Mouse (Mus musculus): ENCODE measurements around the gene Serpina3g.
"Not testable (repeated sequence)": the region's sequence is repeated elsewhere in the genome, so short reads cannot be mapped to it uniquely, and the experiment has no call there.

Serpina3g gene

DNA sequence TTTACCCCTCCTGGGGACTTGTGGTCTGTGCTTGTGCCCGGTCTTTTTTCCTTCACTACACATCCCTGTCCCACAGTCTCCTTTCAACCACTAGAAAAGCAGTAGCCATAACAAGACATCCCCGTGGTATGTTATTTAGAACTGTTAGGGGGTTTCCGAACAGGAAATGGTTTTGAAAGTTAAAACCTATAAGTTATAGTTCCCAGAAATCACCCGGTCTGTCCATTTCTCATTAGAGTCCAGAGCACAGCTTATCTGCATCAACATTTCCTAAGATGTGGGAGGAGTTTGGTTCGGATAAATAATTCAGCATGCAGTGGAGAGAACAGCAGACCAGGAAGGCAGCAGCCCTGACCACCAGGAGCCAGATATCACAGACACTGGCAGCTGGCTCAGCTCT, at the start of gene Serpina3g:
Gene Serpina3g, plus strand, starts transcription at position 331 of the 400 bp plus-strand sequence.
- DNase-seq (ENCODE audit: low read depth, low spot score) = peak; percentile 46
- H3K27me3 ChIP-seq (ENCODE audit: control insufficient read depth, insufficient read depth, low read length, poor library complexity, severe bottlenecking) = no peaks in the 10 kb centered on the region
- H3K36me3 ChIP-seq (ENCODE audit: control insufficient read depth, insufficient read depth, low read length, poor library complexity, severe bottlenecking) = 0 out of 2 replicates have a peak, but pooled peaks cover 6% of the 10 kb centered on the region

DNA sequence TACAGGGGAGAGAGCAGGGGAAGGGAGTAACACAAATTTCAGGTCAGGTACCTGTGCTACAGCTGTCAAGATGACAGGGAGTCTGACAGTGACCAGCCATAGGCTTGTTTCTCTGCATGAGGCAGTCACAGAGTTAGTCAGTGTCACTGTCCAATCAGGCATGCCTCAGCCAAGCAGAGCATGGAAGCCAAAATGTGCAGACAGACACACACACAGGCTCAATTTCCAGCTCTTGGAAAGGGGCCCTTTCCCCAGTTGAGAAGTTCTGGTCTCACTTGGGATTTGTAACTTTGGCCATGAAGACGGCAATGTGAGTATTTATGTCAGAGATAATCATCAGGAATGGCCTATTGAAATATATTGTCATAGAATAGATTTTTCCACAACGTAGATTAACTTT, 46.8 kb upstream of the Serpina3g start:
- DNase-seq (ENCODE audit: low read depth, low spot score) = no peak
- H3K27me3 ChIP-seq (ENCODE audit: control insufficient read depth, insufficient read depth, low read length, poor library complexity, severe bottlenecking) = no peaks in the 10 kb centered on the region
- no peaks in the 10 kb centered on the region for H3K36me3 ChIP-seq (ENCODE audit: control insufficient read depth, insufficient read depth, low read length, poor library complexity, severe bottlenecking)

DNA sequence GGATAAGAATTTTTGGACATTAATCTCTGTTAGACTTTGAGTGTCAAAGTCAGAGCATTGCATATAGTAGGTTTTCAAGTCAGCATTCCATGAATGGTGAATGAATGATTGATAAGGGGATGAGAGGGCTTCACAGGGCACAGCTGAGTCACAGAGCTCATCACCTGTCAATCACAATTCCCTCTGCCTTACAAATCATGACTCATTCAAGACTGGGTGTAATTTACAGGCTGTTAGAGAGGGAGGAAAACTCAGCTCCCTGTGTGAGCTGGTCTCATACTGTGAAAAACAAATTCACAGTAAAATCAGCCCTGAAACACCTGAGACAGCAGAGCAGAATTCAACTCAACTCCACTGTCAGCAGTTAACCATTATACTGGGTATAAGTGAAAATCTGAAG, 45.2 kb upstream of the Serpina3g start:
- DNase-seq (ENCODE audit: low read depth, low spot score) = no peak
- no peaks in the 10 kb centered on the region for H3K27me3 ChIP-seq (ENCODE audit: control insufficient read depth, insufficient read depth, low read length, poor library complexity, severe bottlenecking)
- no peaks in the 10 kb centered on the region for H3K36me3 ChIP-seq (ENCODE audit: control insufficient read depth, insufficient read depth, low read length, poor library complexity, severe bottlenecking)

DNA sequence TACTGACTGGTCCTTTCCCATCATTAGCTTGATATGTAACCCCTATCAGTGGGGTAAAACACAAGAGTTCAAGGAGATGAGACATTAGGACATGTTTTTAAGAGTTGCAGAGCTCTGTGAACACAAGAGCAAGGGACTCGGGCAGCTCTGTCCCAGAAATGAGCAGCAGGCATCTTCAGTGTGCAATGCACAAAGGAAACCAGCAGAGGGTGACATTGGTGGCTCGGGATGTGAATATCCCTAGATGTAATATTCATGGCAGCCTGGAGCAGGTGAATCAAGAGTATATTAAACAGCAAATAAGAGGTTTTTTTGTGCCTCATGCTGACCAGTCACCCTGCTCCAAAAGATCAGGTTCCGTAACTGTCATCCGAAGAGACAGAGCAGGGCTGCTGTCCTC, 26.9 kb upstream of the Serpina3g start:
- Histone ChIP-seq H3K27me3 (ENCODE audit: control insufficient read depth, insufficient read depth, low read length, poor library complexity, severe bottlenecking) (no peaks in the 10 kb centered on the region), H3K36me3 (ENCODE audit: control insufficient read depth, insufficient read depth, low read length, poor library complexity, severe bottlenecking) (no peaks in the 10 kb centered on the region)
- DNase-seq (ENCODE audit: low read depth, low spot score) = no peak

DNA sequence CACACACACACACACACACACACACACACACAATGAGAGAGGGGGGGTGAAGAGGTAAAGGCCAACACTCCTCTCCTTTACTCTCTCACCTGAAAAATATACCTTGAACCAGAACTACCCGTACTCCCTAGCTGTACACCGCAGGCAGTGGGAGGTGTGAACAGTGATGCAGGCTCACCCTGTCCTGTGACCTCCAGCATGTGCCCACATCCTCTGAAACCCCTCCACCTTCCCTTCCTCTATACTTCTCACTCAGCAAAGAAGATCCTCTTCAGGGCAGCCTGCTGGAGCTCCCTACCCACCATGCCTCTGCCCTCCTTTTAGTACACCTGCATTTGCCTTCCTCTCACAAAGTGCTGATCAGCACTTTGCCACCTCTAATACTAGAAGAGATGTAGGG, 26.2 kb upstream of the Serpina3g start:
- H3K27me3 ChIP-seq (ENCODE audit: control insufficient read depth, insufficient read depth, low read length, poor library complexity, severe bottlenecking) = no peaks in the 10 kb centered on the region
- no peaks in the 10 kb centered on the region for H3K36me3 ChIP-seq (ENCODE audit: control insufficient read depth, insufficient read depth, low read length, poor library complexity, severe bottlenecking)
- peak; percentile 10 for DNase-seq (ENCODE audit: low read depth, low spot score)

DNA sequence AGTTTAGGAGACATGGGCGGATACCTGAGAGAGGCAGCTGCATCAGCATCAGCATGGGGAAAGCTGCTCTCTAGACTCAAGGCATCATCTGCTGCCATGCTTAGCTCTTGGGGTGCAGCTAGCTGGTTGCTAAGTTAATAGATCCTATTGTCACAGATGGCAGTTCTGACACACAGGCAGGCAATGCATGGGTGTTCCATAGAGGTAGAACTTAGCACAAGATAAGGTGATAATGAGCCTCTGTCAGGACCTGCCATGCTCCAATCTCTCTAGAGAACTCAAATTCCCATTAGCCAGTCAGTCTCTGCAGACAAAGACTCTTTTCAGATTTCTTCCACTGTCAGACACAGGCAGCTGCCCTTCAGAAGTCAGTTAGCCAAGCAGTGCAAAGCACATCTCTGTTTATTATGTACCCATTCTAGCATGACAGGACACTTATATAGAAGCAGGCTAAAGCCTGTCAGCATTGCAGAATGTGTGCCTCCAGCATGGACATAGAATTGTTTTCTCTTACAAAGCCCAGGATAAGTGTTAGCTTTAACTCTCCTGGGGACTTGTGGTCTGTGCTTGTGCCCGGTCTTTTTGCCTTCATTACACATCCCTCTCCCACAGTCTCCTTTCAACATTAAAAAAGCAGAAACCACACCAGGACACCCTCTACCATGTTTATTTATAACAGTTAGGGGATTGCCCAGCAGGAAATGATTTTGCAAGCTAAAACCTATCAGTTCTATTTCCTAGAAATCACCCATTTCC, 22.2 kb upstream of the Serpina3g start:
- Histone ChIP-seq H3K27me3 (ENCODE audit: control insufficient read depth, insufficient read depth, low read length, poor library complexity, severe bottlenecking) (no peaks in the 10 kb centered on the region), H3K36me3 (ENCODE audit: control insufficient read depth, insufficient read depth, low read length, poor library complexity, severe bottlenecking) (no peaks in the 10 kb centered on the region; the same call in 1 of the 2 replicates)
- peak; percentile 38 for DNase-seq (ENCODE audit: low read depth, low spot score)

DNA sequence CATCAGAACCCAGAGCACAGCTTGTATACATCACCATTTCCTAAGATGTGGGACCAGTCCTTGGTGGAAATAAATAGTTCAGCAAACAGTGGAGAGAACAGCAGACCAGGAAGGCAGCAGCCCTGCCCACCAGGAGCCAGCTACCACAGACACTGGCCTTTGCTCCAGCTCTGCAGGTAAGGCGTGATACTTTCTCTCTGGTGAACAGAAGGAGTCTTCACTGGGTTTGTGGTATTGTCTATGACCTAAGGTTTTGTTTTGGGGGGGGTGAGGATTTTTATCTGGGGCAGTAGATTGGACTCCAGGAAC, 21.6 kb upstream of the Serpina3g start, which contains the start of gene Serpina3f:
Gene Serpina3f, plus strand, starts transcription at position 100 of the 309 bp plus-strand sequence.
- no peaks in the 10 kb centered on the region for H3K27me3 ChIP-seq (ENCODE audit: control insufficient read depth, insufficient read depth, low read length, poor library complexity, severe bottlenecking)
- no peak for DNase-seq (ENCODE audit: low read depth, low spot score)
- H3K36me3 ChIP-seq (ENCODE audit: control insufficient read depth, insufficient read depth, low read length, poor library complexity, severe bottlenecking) = no peaks in the 10 kb centered on the region; the same call in 1 of the 2 replicates

DNA sequence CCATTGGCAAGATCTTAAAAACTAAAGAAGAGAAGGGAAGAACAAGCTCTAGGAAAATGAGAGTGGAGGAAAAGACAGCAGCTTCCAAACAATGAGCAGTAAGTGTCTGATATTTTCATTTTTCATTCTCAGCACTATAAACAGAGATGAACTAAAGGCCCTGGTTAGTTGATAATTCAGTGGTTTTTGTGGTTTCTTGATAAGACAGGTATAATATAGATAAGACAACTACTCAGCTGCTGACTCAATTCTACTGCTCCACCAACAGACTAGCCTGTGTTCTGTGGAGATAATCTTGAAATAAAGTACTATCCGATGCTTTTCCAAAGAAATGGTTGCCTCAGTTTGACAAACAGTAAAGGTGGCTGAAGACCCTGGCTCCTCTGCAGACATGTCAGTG, 20.8 kb upstream of the Serpina3g start:
- Histone ChIP-seq H3K36me3 (ENCODE audit: control insufficient read depth, insufficient read depth, low read length, poor library complexity, severe bottlenecking) (no peaks in the 10 kb centered on the region; the same call in 1 of the 2 replicates), H3K27me3 (ENCODE audit: control insufficient read depth, insufficient read depth, low read length, poor library complexity, severe bottlenecking) (no peaks in the 10 kb centered on the region)
- DNase-seq (ENCODE audit: low read depth, low spot score) = no peak

DNA sequence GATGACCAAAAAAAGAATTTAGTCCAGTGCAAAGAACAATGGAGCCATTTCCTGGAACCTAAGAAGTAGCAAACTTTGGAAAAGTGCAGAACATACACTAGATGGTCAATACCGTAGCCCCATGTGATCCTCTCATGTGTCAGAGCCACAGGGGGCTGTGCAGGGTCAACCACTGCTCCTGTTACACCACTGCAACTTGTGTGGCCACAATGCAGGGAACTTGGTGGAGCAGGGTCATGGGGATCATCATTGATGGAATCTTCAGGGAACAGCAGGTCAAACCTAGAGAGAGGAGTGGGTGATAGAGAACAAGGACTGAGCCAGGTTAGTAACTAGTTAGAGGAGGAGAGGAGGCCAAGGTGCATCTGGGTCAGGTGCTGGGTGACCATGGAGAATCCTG, 14.4 kb upstream of the Serpina3g start:
- H3K36me3 ChIP-seq (ENCODE audit: control insufficient read depth, insufficient read depth, low read length, poor library complexity, severe bottlenecking) = no peaks in the 10 kb centered on the region; the same call in 1 of the 2 replicates
- DNase-seq (ENCODE audit: low read depth, low spot score) = no peak
- H3K27me3 ChIP-seq (ENCODE audit: control insufficient read depth, insufficient read depth, low read length, poor library complexity, severe bottlenecking) = no peaks in the 10 kb centered on the region

DNA sequence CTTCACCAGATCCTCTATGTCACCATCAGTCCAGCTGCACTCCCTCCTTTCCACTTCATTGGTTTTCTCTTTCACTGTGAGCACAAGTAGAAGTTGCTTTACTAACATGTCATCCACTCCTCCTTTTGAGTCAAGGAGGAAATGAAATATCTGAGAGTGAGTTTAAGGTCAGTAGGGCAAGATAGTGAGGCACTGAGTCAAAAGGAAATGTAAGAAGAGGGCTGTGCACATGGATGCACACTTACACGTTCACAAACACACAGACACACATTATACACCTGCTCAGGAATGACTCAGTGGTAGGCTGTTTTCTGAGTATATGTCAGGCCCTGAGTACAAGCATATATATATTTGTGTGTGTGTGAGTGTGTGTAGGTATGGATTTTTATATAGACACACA, 12.4 kb upstream of the Serpina3g start:
- DNase-seq (ENCODE audit: low read depth, low spot score) = peak; percentile 22
- Histone ChIP-seq H3K27me3 (ENCODE audit: control insufficient read depth, insufficient read depth, low read length, poor library complexity, severe bottlenecking) (no peaks in the 10 kb centered on the region), H3K36me3 (ENCODE audit: control insufficient read depth, insufficient read depth, low read length, poor library complexity, severe bottlenecking) (no peaks in the 10 kb centered on the region; the same call in 1 of the 2 replicates)

DNA sequence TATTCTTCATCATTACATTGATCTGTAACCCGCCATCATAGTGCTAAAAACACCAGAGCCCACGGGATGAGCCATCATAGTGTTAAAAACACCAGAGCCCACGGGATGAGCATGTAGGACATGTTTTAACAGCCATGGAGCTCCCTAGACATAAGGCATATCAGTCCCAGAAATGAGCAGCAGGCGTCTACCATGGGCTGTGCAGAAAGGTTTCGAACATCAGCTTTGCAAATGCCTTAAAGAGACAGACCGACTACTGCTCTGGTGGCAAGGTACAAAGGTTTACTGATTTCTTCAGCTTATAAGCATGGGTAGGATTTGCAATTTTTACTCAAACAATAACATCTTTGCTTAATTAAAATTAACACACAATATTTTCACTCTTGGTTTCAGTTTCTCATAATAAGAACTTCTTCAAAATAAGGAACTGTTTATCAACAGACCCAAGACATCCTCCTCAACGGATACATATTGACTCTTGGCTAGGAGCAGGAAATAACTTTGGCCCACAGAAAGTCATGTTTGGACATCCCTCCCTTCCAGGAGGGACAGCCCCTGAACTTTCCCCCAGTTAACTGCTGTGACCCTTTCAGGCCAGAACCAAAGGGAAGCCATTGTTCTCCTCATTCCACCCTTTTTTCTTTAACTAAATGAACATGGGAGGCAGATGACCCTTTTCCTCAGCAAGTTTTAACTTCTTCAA, 11.3 kb upstream of the Serpina3g start:
- DNase-seq (ENCODE audit: low read depth, low spot score) = peak; percentile 22
- Histone ChIP-seq H3K36me3 (ENCODE audit: control insufficient read depth, insufficient read depth, low read length, poor library complexity, severe bottlenecking) (no peaks in the 10 kb centered on the region; the same call in 1 of the 2 replicates), H3K27me3 (ENCODE audit: control insufficient read depth, insufficient read depth, low read length, poor library complexity, severe bottlenecking) (no peaks in the 10 kb centered on the region)

DNA sequence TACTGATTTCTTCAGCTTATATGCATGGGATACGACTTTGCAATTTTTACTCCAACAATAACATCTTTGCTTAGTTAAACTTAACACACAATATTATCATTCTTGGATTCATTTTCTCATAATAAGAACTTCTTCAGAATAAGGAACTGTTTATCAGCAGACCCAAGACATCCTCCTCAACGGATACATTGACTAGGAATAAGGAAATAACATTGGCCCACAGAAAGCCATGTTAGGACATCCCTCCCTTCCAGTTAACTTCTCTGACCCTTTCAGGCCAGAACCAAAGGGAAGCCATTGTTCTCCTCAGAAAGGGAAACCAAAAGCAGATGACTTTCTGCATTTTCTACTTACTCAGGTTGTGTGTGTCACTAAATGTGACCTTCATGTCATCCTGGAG, 5.3 kb upstream of the Serpina3g start:
- Histone ChIP-seq H3K27me3 (ENCODE audit: control insufficient read depth, insufficient read depth, low read length, poor library complexity, severe bottlenecking) (no peaks in the 10 kb centered on the region), H3K36me3 (ENCODE audit: control insufficient read depth, insufficient read depth, low read length, poor library complexity, severe bottlenecking) (no peaks in the 10 kb centered on the region)
- no peak for DNase-seq (ENCODE audit: low read depth, low spot score)

DNA sequence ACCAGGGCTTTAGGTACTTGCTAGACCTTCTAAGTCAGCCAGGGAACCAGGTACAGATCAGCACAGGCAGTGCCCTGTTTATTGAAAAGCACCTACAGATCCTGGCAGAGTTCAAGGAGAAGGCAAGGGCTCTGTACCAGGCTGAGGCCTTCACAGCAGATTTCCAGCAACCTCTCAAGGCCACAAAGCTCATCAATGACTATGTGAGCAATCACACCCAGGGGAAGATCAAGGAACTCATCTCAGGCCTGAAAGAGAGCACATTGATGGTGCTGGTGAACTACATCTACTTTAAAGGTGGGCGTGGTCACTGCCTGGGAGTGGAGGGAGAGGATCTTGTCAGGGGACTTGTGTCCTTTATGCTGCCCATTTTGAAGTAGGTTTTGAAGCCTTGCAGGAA, 2.0 kb downstream of the Serpina3g start:
- not testable (repeated sequence) for DNase-seq (ENCODE audit: low read depth, low spot score); H3K36me3 ChIP-seq (ENCODE audit: control insufficient read depth, insufficient read depth, low read length, poor library complexity, severe bottlenecking); H3K27me3 ChIP-seq (ENCODE audit: control insufficient read depth, insufficient read depth, low read length, poor library complexity, severe bottlenecking)

DNA sequence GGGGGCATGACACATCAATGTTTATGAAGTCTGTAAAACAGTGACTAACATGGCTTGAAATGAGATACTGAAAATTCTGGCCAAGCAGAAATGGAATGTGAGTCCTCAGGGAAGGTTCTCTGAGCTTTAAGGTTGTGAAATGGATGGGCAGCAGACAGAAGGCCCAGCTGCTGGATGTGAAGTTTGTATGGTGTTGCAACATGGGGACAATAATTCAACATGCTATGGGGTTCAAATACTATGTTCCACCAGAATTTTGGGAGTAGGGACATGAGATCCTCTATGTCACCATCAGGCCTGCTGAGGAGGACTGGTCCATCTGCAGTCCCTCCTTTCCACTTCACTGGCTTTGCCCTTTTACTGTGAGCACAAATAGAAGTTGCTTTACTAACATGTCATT, 7.3 kb downstream of the Serpina3g start:
- Histone ChIP-seq H3K27me3 (ENCODE audit: control insufficient read depth, insufficient read depth, low read length, poor library complexity, severe bottlenecking) (no peaks in the 10 kb centered on the region), H3K36me3 (ENCODE audit: control insufficient read depth, insufficient read depth, low read length, poor library complexity, severe bottlenecking) (peaks cover 7% of the 10 kb centered on the region; the same call in 1 of the 2 replicates)
- DNase-seq (ENCODE audit: low read depth, low spot score) = no peak

DNA sequence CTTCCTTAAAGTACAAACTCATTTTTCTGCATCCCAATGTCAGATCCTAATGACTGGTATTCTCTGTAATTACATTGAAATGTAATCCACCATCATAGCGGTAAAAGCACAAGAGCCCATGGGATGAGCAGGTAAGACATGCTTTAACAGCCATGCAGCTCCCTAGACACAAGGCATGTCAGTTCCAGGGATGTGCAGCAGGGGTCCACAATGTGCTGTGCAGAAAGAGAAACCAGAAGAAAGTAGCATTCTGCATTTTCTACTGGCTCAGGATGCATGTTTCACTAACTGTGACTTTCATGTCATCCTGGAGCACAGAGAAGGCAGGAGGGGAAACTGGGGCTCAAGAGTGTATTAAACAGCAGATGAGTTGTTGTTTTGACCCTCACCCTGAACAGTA, 9.0 kb downstream of the Serpina3g start:
- peak; percentile 27 for DNase-seq (ENCODE audit: low read depth, low spot score)
- Histone ChIP-seq H3K36me3 (ENCODE audit: control insufficient read depth, insufficient read depth, low read length, poor library complexity, severe bottlenecking) (peaks cover 6% of the 10 kb centered on the region; the same call in 1 of the 2 replicates), H3K27me3 (ENCODE audit: control insufficient read depth, insufficient read depth, low read length, poor library complexity, severe bottlenecking) (no peaks in the 10 kb centered on the region)

Measured in splenic B cell, adult 2 months (primary cell).